Mouse (Mus musculus): Measurements from ENCODE around the gene Pde4b.

DNA sequence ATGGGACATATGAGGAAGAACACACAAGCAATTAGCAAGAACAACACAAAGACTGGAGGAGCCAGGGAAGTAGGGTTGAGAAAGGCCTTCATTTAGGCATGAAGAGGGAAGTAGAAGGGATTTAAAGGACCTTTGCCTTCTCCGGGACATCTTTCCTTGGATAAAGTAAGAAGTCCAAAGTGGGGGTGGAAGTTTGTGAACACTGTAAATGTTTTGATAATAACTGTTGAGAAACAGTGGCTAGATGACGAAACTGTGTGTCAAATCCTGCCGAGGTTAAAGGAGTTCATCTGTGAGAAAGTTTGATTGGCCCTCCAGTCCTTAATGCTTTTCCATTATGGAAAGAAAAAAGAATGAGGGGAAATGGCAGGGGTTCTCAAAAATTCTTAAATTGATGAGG, 455.6 kb downstream of the Pde4b start:
- TF ChIP-seq CTCF (conservative IDR thresholded peaks at IDR 0.05; ENCODE audit: low read length), result no peak
- no peak for TF ChIP-seq POU5F1 (IDR thresholded peaks at IDR 0.05; ENCODE audit: borderline replicate concordance, low read length)
- no peak for TF ChIP-seq NANOG (IDR thresholded peaks at IDR 0.05; ENCODE audit: borderline replicate concordance, low read length)
